Mouse (Mus musculus) CH12.LX (cell line): ENCODE measurements around the gene Wnt9b. TPM values are rescaled to one million over a fixed set of nuclear protein-coding genes. Genes with fewer than 3 reads are reported as not detected.
"Not testable (repeated sequence)": the region's sequence is repeated elsewhere in the genome, so short reads cannot be mapped to it uniquely, and the experiment has no call there.

Experiments used
- DNase-seq: peaks from one replicate; pipeline ENCODE4 v3.0.0-alpha.2; 2013; ENCODE audit errors: extremely low read depth
- H3K27ac ChIP-seq: 2 replicates; pipeline ENCODE4 v1.5.1; 2012; ENCODE audit warnings: low read depth, mild to moderate bottlenecking, control low read depth, moderate library complexity; ENCODE audit not compliant: insufficient read depth
- H3K27me3 ChIP-seq: replicated peaks from 2 replicates; pipeline ENCODE3; 2012; ENCODE audit warnings: inconsistent platforms
- H3K36me3 ChIP-seq, 2 experiments: replicated peaks in 1 of 2; 2 replicates each; pipeline versions ENCODE3 to v1.6.1; 2012; ENCODE audit warnings: inconsistent platforms in 1 of 2, low read length in 1 of 2, mild to moderate bottlenecking in 1 of 2, mixed read lengths in 1 of 2, moderate library complexity in 1 of 2; ENCODE audit not compliant: control insufficient read depth in 1 of 2, insufficient read depth in 1 of 2
- H3K4me1 ChIP-seq, 2 experiments: 2 replicates each; pipeline ENCODE4 v1.6.1; 2012; ENCODE audit warnings: inconsistent platforms in 1 of 2, moderate library complexity in 1 of 2; ENCODE audit not compliant: insufficient read depth in 2 of 2, control insufficient read depth in 1 of 2
- H3K4me2 ChIP-seq: 2 replicates; pipeline ENCODE4 v1.6.1; 2012; ENCODE audit warnings: low read depth, mild to moderate bottlenecking, control low read depth; ENCODE audit not compliant: poor library complexity, insufficient read depth, severe bottlenecking
- H3K4me3 ChIP-seq, 3 experiments: fragments of 150-350 bp in 1 of 3; sonication (generic) in 1 of 3; replicated peaks in 1 of 3; 2 replicates each; pipeline versions ENCODE3 to v1.5.1; 2011 to 2012; ENCODE audit warnings: low read depth in 2 of 3, low read length in 2 of 3, mild to moderate bottlenecking in 2 of 3, moderate library complexity in 2 of 3, control low read depth in 1 of 3, improper control_type of control experiment in 1 of 3, inconsistent platforms in 1 of 3, mixed read lengths in 1 of 3; ENCODE audit not compliant: poor library complexity in 1 of 3
- H3K79me2 ChIP-seq: replicated peaks from 2 replicates; pipeline ENCODE4 v1.6.1; 2012; ENCODE audit warnings: mild to moderate bottlenecking, moderate library complexity; ENCODE audit not compliant: control insufficient read depth, poor library complexity, insufficient read depth, severe bottlenecking; ENCODE audit errors: extremely low read depth
- H3K9ac ChIP-seq: 2 replicates; pipeline ENCODE4 v1.6.1; 2012; ENCODE audit warnings: low read depth, mild to moderate bottlenecking, control low read depth, moderate library complexity; ENCODE audit not compliant: insufficient read depth
- H3K9me3 ChIP-seq: replicated peaks from 2 replicates; pipeline ENCODE3; 2012; ENCODE audit warnings: low read length, inconsistent platforms, mixed read lengths
- BHLHE40 ChIP-seq: IDR thresholded peaks from 2 replicates; pipeline ENCODE4 v1.6.1; 2011; ENCODE audit warnings: mild to moderate bottlenecking, low read depth, low read length, improper control_type of control experiment
- CHD1 ChIP-seq: IDR thresholded peaks from 2 replicates; pipeline ENCODE4 v1.6.1; 2012; ENCODE audit warnings: low read depth, low read length, improper control_type of control experiment, inconsistent platforms
- CTCF ChIP-seq, 2 experiments: IDR thresholded peaks in 1 of 2; conservative IDR thresholded peaks in 1 of 2; 2 replicates each; pipeline ENCODE4 v1.5.1; 2011 to 2012; ENCODE audit warnings: low read depth in 2 of 2, low read length in 2 of 2, improper control_type of control experiment in 1 of 2, inconsistent platforms in 1 of 2, mild to moderate bottlenecking in 1 of 2, moderate library complexity in 1 of 2
- ETS1 ChIP-seq: conservative IDR thresholded peaks from 2 replicates; pipeline ENCODE4 v1.6.1; 2012; ENCODE audit warnings: low read depth, mild to moderate bottlenecking, inconsistent platforms, low read length, improper control_type of control experiment, moderate library complexity
- IRF4 ChIP-seq: IDR thresholded peaks from 2 replicates; pipeline ENCODE4 v1.6.1; 2014; ENCODE audit warnings: low read depth, mild to moderate bottlenecking, inconsistent platforms, low read length, improper control_type of control experiment
- JUN ChIP-seq: IDR thresholded peaks from 2 replicates; pipeline ENCODE4 v1.6.1; 2011; ENCODE audit warnings: low read depth, mild to moderate bottlenecking, low read length, improper control_type of control experiment, moderate library complexity; ENCODE audit not compliant: insufficient read depth
- JUND ChIP-seq: conservative IDR thresholded peaks from 2 replicates; pipeline ENCODE4 v1.6.1; 2011; ENCODE audit warnings: low read depth, low read length, improper control_type of control experiment
- KAT2A ChIP-seq: IDR thresholded peaks from 2 replicates; pipeline ENCODE4 v1.6.1; 2012; ENCODE audit warnings: low read length, improper control_type of control experiment, inconsistent platforms; ENCODE audit not compliant: insufficient replicate concordance
- MAFK ChIP-seq: IDR thresholded peaks from 2 replicates; pipeline ENCODE4 v1.6.1; 2011; ENCODE audit warnings: low read length, improper control_type of control experiment; ENCODE audit not compliant: insufficient replicate concordance
- MEF2A ChIP-seq: IDR thresholded peaks from 2 replicates; pipeline ENCODE4 v1.6.1; 2014; ENCODE audit warnings: low read depth, mild to moderate bottlenecking, inconsistent platforms, low read length, improper control_type of control experiment, borderline replicate concordance
- MYC ChIP-seq: IDR thresholded peaks from 2 replicates; pipeline ENCODE4 v1.6.1; 2011; ENCODE audit warnings: low read depth, mild to moderate bottlenecking, improper control_type of control experiment, low read length
- NELFE ChIP-seq: IDR thresholded peaks from 2 replicates; pipeline ENCODE4 v1.6.1; 2011; ENCODE audit warnings: low read depth, low read length, improper control_type of control experiment
- NRF1 ChIP-seq: IDR thresholded peaks from 2 replicates; pipeline ENCODE4 v1.6.1; 2014; ENCODE audit warnings: low read depth, mild to moderate bottlenecking, inconsistent platforms, low read length, improper control_type of control experiment, moderate library complexity
- RAD21 ChIP-seq: IDR thresholded peaks from 2 replicates; pipeline ENCODE4 v1.6.1; 2011; ENCODE audit warnings: low read depth, mild to moderate bottlenecking, low read length, improper control_type of control experiment, moderate library complexity
- SMC3 ChIP-seq: IDR thresholded peaks from 2 replicates; pipeline ENCODE4 v1.6.1; 2011; ENCODE audit warnings: low read depth, low read length, improper control_type of control experiment
- TCF12 ChIP-seq: IDR thresholded peaks from 2 replicates; pipeline ENCODE4 v1.6.1; 2014; ENCODE audit warnings: low read depth, mild to moderate bottlenecking, inconsistent platforms, low read length, improper control_type of control experiment
- ZC3H11A ChIP-seq: IDR thresholded peaks from 2 replicates; pipeline ENCODE4 v1.6.1; 2012; ENCODE audit warnings: low read depth, mild to moderate bottlenecking, inconsistent platforms, low read length, improper control_type of control experiment
- ZMIZ1 ChIP-seq: IDR thresholded peaks from 2 replicates; pipeline ENCODE4 v1.6.1; 2012; ENCODE audit warnings: low read depth, mild to moderate bottlenecking, inconsistent platforms, low read length, improper control_type of control experiment
- dilution Hi-C: fragments of 300-500 bp; cut with MboI; formaldehyde crosslinking; loops from 2 replicates; pipeline ENCODE4 v1.14.3; 2020; ENCODE audit warnings: low sequenced_read_pairs; ENCODE audit not compliant: extremely low pct_unique_long_range_greater_than_20kb, extremely low pct_ligation_motif_present
- in situ Hi-C: fragments of 300-500 bp; cut with MboI; formaldehyde crosslinking; loops from 3 replicates; pipeline ENCODE4 v1.14.3; 2019; ENCODE audit warnings: low sequenced_read_pairs, low pct_ligation_motif_present, low pct_unique_long_range_greater_than_20kb, mixed read lengths
- polyA plus RNA-seq: library from polyadenylated mRNA; unstranded; fragments of >175 nt; gene quantifications from 2 replicates; pipeline ENCODE4 v1.2.1, GENCODE M21; 2012; ENCODE audit warnings: low read depth; ENCODE audit not compliant: insufficient read length
- total RNA-seq, 2 experiments: library from RNA; depleted of rRNA; stranded (reverse); fragments of 300-350 nt in 1 of 2; fragments of >200 nt in 1 of 2; gene quantifications; 2 replicates each; pipeline ENCODE4 v1.2.3; 2012 to 2014

Gene Wnt9b
- total and polyA plus RNA-seq, 3 experiments: not detected

GRCm38 (mm10) chr11:103763410-103764163 is 14.0 kb upstream of the Wnt9b start:
- no peak overlapping the region for H3K27ac ChIP-seq
- TF ChIP-seq ETS1: 0 out of 2 replicates have a peak, but pooled peaks have one; percentile 15
- TF ChIP-seq KAT2A: no peak
- peak; percentile 25; the same call in 1 of the 2 replicates for TF ChIP-seq BHLHE40
- peak; percentile 92 for TF ChIP-seq ZC3H11A
- peak; percentile 63 for TF ChIP-seq IRF4
- TF ChIP-seq CTCF (conservative IDR thresholded peaks at IDR 0.05 in 1 of 2, IDR thresholded peaks at IDR 0.05 in 1 of 2; ENCODE audit: low read depth in 2 of 2, low read length in 2 of 2): peak; percentile 90 to 97
- 0 out of 2 replicates have a peak, but pooled peaks have one; percentile 27 for TF ChIP-seq MEF2A
- no peak for TF ChIP-seq CHD1
- TF ChIP-seq MAFK: 0 out of 2 replicates have a peak, but pooled peaks have one; percentile 17
- 0 out of 2 replicates have a peak, but pooled peaks have one; percentile 40 for TF ChIP-seq JUND
- peak; percentile 45; the same call in 1 of the 2 replicates for TF ChIP-seq NELFE
- peak; percentile 23; the same call in 1 of the 2 replicates for TF ChIP-seq NRF1
- TF ChIP-seq RAD21: peak; percentile 100
- no peak for TF ChIP-seq TCF12
- TF ChIP-seq SMC3: peak; percentile 98
- TF ChIP-seq JUN: no peak
- no peak for TF ChIP-seq ZMIZ1
- no peak for TF ChIP-seq MYC
- TF ChIP-seq, all 38 proteins: peak for 12
- Histone ChIP-seq H3K79me2 (no peaks in the 10 kb centered on the region), H3K4me2 (no peak overlapping the region), H3K9ac (no peak overlapping the region), H3K9me3 (peaks cover 9% of the 10 kb centered on the region), H3K27me3 (peaks cover 36% of the 10 kb centered on the region), H3K4me1 (peaks cover 9 to 29% of the 10 kb centered on the region in 2 experiments), H3K36me3 (no peaks in the 10 kb centered on the region), H3K4me3 (no peak overlapping the region)
- dilution Hi-C loops: no loop called here
- in situ Hi-C loops: no loop called here
- peak; percentile 77 for DNase-seq

DNA sequence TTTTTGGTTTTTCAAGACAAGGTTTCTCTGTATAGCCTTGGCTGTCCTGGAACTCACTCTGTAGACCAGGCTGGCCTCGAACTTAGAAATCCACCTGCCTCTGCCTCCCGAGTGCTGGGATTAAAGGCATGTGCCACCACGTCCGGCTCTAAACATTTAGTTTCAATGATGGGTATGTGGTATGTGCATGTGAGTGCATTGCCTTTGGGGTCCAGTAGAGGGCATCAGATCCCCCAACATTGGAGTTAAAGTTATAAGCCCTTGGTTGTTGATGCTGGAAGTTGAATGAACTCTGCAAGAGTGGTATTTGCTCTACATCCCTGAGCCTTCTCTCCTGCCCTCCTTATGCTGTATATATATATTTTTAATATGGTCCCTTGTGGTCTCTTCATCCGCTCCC is 11.3 kb upstream of the Wnt9b start:
- H3K79me2 ChIP-seq, H3K27ac ChIP-seq, H3K9ac ChIP-seq, H3K36me3 ChIP-seq, H3K9me3 ChIP-seq, DNase-seq, dilution Hi-C loops, in situ Hi-C loops, H3K4me3 ChIP-seq, H3K4me2 ChIP-seq: not testable (repeated sequence)
- Histone ChIP-seq H3K27me3 (peaks cover 43% of the 10 kb centered on the region), H3K4me1 (peaks cover 6 to 18% of the 10 kb centered on the region in 2 experiments)
- peak in 1 of 2 experiments; percentile 39; a peak in 2 of 4 replicates for TF ChIP-seq CTCF (conservative IDR thresholded peaks at IDR 0.05 in 1 of 2, IDR thresholded peaks at IDR 0.05 in 1 of 2; ENCODE audit: low read depth in 2 of 2, low read length in 2 of 2)
